Mouse (Mus musculus): ENCODE measurements around the gene Gde1.

The Gde1 gene

DNA sequence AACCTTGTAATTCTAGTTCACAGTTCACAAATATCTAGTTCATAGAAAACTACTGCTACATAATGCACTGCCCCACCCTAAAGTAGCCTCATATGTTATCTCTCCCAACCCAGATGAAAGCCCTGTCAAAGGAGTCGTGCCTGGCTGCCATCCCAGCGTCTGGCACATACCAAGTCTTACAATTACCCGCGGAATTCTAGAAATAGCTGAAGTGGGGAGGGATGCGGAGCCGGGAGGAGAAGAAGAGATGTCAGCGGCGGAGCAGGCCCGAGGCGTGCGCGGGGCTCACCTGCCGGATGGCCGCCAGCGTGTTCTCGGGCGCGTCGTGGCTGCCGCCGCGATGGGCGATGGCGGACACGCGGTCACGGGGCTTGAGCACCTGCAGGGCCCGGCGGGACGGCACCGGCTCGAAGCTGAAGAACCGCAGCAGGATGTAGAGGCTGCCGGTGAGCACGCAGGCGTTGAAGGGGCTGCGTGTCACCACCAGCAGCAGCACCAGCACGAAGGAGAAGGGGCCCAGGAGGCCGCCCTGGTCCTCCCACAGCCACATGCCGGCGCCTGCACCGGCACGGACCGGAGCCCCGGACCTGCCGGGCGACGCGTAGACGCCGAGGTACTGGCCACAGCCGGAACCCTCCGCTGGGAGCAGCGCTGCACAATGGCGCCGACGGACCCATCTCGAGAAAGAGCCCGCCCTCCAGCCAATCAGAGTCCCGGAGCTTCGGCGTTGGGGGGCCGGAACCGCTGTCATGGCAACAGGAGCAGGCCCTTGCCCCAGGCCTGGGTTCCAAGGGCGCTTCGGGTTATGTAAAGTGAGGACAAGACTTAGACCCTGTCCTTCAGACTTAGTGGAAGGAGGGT is at the start of gene Gde1:
Gde1 (minus strand) TSS at position 678 of the 861 bp plus-strand sequence.
- ChIA-PET CTCF (interaction anchor here in 3 of 4 experiments (0.5 to 1.0 kb wide), 3 partner anchors 15 to 112 kb away, joined by 3 to 4 read pairs (median 3); no protein-coding TSS in a partner anchor), POLR2A (interaction anchor here in 3 of 4 experiments (0.5 to 1.3 kb wide), 14 partner anchors 9 to 578 kb away, joined by 3 to 9 read pairs (median 3); partner anchors contain the start of gene Vps35l (in 1 of the 3))

- POLR2A ChIA-PET, result interaction anchor here in 2 of 4 experiments (1.6 to 4.4 kb wide), 3 partner anchors 10 to 241 kb away, joined by 4 to 27 read pairs (median 6); partner anchors contain the start of gene Vps35l (in 2 of the 2)
- CTCF ChIA-PET, result interaction anchor here in 3 of 4 experiments (0.5 to 4.7 kb wide), 5 partner anchors 11 to 229 kb away, joined by 3 to 21 read pairs (median 3); partner anchors contain the start of gene Vps35l (in 2 of the 3)
Measured at GRCm38 (mm10) chr7:118751625-118752024, 46.0 kb upstream of the Gde1 start.

DNA sequence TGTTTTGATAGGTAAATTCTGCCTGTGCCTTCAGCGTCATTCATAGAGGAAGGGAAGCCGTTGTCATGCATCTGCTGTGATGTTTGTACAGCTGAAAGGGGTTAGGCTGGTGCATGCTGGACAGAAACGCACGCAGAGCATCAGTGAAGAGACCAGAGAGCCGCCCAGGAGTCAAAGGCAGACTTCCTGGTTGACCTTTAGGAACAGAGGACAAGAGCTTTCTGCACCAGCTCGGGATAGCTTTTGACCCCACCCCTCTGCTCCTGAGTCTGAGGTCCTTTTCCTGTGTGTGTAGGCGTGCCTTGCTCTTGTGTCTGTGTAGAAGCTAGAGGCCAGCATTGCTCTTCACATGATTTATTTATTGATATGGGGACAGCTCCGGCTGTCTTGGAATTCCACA is 44.1 kb upstream of the Gde1 start:
- POLR2A ChIA-PET, result interaction anchor here (0.6 to 4.4 kb wide), 26 partner anchors 9 to 620 kb away, joined by 3 to 27 read pairs (median 4); partner anchors contain the start of genes Vps35l (in 4 of the 4), Ccp110 (in 2 of the 4), Arl6ip1 (in 1 of the 4) and Gde1 (in 1 of the 4)
- CTCF ChIA-PET, result interaction anchor here in 3 of 4 experiments (0.9 to 4.7 kb wide), 9 partner anchors 9 to 274 kb away, joined by 3 to 21 read pairs (median 5); partner anchors contain the start of gene Vps35l (in 2 of the 3)

DNA sequence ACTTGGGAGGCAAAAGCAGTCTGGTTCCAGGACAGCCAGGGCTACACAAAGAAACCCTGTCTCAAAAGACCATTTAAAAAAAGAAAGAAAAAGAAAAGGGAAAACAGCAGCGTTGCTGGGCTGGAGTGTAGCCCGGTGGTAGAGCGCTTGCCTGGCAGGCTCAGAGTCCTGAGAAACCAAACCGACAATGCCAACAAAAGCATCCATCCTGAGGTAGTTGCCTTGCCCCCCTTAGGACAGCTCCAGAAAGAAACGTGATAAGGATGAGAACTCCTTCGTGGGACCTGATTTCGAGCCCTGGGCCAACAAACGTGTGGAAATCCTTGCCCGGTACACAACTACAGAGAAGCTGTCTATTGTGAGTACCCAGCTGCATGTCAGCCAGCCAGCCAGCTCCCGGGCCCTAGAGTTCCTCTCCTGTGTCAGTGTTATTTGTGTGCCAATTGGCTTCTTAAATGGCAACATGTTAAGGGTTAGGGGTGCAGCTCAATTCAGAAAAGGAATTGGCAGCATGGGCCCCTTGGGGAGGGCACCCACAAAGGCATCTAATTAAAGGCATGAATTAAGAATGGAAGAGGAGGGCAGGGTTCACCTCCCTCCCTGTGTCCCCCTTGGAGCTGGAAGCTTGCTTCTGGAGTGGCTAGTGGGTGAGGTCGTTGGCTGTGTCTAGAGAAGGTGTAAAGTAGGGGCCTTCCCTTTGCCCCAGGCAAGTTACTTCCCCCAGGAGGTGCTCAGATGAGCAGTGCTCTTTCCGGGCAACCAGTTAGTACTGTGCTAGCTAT is 42.5 kb upstream of the Gde1 start:
- ChIA-PET CTCF (interaction anchor here in 3 of 4 experiments (0.5 to 4.7 kb wide), 5 partner anchors 7 to 275 kb away, joined by 3 to 21 read pairs (median 4); partner anchors contain the start of gene Vps35l (in 1 of the 3)), POLR2A (interaction anchor here in 3 of 4 experiments (1.1 to 4.4 kb wide), 5 partner anchors 7 to 246 kb away, joined by 3 to 27 read pairs (median 15); partner anchors contain the start of genes Vps35l (in 2 of the 3), Ccp110 (in 1 of the 3) and Gprc5b (in 1 of the 3))

DNA sequence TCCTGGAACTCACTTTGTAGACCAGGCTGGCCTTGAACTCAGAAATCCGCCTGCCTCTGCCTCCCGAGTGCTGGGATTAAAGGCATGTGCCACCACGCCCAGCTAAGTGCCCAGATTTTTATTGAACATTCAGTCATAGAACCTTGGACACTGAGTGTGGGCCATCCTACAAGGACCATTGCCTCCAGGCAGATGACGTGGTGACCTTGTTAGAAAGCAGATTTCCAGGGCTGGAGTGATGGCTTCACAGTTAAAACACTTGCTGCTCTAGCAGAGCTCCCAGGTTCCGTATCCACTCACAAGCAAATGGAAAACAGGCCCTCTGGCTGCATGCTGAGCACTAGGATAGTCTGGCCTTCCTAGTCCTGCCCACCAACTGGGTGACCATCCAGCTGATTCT is 39.2 kb upstream of the Gde1 start:
- POLR2A ChIA-PET, result interaction anchor here in 2 of 4 experiments (0.6 to 0.9 kb wide), 5 partner anchors 33 to 248 kb away, joined by 3 to 4 read pairs (median 3); partner anchors contain the start of gene Ccp110 (in 1 of the 2)
- CTCF ChIA-PET, result interaction anchor here in 1 of 4 experiments (0.6 kb wide), 1 partner anchor 104 kb away, joined by 4 read pairs; no protein-coding TSS in a partner anchor

DNA sequence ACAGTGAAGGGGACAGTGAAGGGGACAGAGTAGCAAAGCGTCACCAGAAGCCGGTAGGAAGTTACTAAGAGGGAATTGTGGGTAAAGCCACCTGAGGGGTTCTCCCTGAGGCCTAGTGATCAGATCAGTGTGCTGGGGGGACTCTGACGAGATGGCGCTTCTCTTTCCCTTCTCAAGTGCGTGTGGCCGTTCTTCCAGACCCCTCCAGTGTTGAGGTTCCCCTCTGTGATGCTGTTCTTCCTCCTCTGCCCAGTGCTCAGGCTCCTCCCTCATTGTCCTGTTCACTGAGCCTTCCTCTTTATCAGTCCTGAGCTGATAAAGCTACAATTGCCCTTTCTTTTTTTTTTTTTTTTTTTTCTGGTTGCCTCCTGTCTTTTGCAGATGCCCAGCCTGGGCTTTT is 36.7 kb upstream of the Gde1 start:
- ChIA-PET POLR2A (interaction anchor here in 2 of 4 experiments (2.1 to 2.6 kb wide), 2 partner anchors 8 kb away, joined by 17 to 27 read pairs; no protein-coding TSS in a partner anchor), CTCF (no interaction called here)

- ChIA-PET CTCF (interaction anchor here (0.6 to 2.1 kb wide), 45 partner anchors 7 to 1896 kb away, joined by 3 to 24 read pairs (median 4); partner anchors contain the start of genes Gprc5b (in 2 of the 4) and Ccp110 (in 1 of the 4)), POLR2A (interaction anchor here (0.6 to 2.6 kb wide), 73 partner anchors 9 to 612 kb away, joined by 3 to 27 read pairs (median 4); partner anchors contain the start of genes Gprc5b (in 3 of the 4), Arl6ip1 (in 2 of the 4), Ccp110 (in 2 of the 4) and Gde1 (in 1 of the 4))
Measured at GRCm38 (mm10) chr7:118740532-118741338, 35.2 kb upstream of the Gde1 start.

DNA sequence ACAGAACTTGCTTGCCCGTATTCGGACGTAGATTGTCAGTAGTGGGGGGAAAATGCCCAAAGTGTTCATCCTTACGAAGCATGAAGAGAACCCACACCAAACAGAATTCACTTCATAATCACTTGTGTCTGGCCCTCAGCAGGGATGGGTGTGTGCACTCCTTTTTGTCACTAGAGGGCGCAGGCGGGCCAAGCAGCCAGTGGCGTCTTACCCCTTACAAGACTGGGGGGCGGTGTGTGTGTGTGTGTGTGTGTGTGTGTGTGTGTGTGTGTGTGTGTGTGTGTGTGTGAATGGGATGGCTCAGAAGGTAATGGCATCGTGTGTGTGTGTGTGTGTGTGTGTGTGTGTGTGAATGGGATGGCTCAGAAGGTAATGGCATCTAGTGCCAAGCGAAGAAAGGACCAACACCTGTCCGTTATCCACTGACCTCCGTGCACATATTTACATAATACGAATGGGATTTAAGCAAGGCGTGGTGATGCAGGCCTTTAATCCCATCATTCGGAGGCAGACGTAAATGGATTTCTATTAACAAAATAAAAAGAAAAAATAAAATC is 34.5 kb upstream of the Gde1 start, which contains the start of gene Vps35l:
Vps35l (plus strand) TSS at position 252 of the 557 bp plus-strand sequence.
- ChIA-PET CTCF (interaction anchor here (0.6 to 2.1 kb wide), 40 partner anchors 8 to 1896 kb away, joined by 3 to 24 read pairs (median 4); partner anchors contain the start of genes Gprc5b (in 2 of the 4) and Ccp110 (in 1 of the 4)), POLR2A (interaction anchor here (0.6 to 2.6 kb wide), 67 partner anchors 8 to 611 kb away, joined by 3 to 27 read pairs (median 5); partner anchors contain the start of genes Gprc5b (in 3 of the 4), Arl6ip1 (in 2 of the 4), Ccp110 (in 2 of the 4) and Gde1 (in 1 of the 4))

DNA sequence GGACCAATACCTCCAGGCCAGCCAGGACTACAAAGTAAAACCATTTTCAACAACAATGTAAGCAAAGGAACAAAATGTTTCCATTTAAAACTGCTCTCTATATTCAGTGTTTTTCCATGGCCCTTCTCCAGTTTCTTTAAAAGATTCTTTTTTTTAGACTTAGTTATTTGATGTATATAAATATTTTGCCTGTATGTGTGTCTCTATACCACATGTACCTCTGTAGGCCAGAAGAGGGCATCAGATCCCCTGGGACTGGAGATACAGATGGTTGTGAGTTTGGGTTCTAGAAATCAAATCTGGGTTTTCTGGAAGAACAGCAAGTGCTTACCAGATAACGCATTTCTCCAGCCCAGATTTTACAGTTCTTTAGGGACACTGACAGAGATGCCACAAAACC is 33.2 kb upstream of the Gde1 start:
- POLR2A ChIA-PET, result interaction anchor here in 2 of 4 experiments (0.6 to 0.8 kb wide), 2 partner anchors 33 to 286 kb away, joined by 3 to 5 read pairs; no protein-coding TSS in a partner anchor
- CTCF ChIA-PET, result no interaction called here

- POLR2A ChIA-PET, result interaction anchor here (0.6 to 1.1 kb wide), 4 partner anchors 16 to 454 kb away, joined by 3 read pairs; partner anchors contain the start of gene Gde1 (in 1 of the 4)
- CTCF ChIA-PET, result no interaction called here
Measured at GRCm38 (mm10) chr7:118733225-118733624, 27.6 kb upstream of the Gde1 start.

GRCm38 (mm10) chr7:118731781-118732180 is 26.2 kb upstream of the Gde1 start:
- CTCF ChIA-PET, result no interaction called here
- POLR2A ChIA-PET, result interaction anchor here in 2 of 4 experiments (0.8 to 1.1 kb wide), 3 partner anchors 9 to 14 kb away, joined by 3 to 5 read pairs (median 3); partner anchors contain the start of gene Vps35l (in 1 of the 2)

GRCm38 (mm10) chr7:118728846-118729587 is 23.4 kb upstream of the Gde1 start:
- POLR2A ChIA-PET, result interaction anchor here in 2 of 4 experiments (0.6 to 1.7 kb wide), 5 partner anchors 11 to 19 kb away, joined by 3 to 5 read pairs (median 3); partner anchors contain the start of genes Ccp110 (in 1 of the 2) and Vps35l (in 1 of the 2)
- CTCF ChIA-PET, result no interaction called here

DNA sequence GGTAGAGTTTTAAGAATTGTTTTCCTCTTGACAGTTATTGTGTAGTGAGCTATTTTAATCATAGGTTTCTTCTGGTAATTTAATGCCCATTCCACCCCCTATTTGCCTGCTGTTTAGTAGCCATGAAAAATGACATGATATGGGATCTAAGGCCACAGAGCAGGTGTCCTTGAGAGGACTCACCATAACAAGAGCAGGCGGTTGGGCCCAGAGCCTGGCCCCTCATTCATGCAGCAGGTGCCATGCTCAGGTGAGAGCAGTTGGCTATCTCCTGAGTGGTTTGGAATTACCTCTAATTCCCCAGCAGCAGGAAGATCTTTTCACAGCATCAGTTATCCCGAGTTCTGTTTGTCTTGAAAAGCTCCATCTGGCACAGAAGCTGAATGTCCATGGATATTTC is 19.9 kb upstream of the Gde1 start:
- CTCF ChIA-PET, result interaction anchor here in 2 of 4 experiments (0.8 to 1.7 kb wide), 3 partner anchors 12 to 285 kb away, joined by 3 read pairs; no protein-coding TSS in a partner anchor
- POLR2A ChIA-PET, result interaction anchor here in 1 of 4 experiments (0.5 to 1.3 kb wide), 6 partner anchors 9 to 128 kb away, joined by 3 to 4 read pairs (median 3); no protein-coding TSS in a partner anchor

GRCm38 (mm10) chr7:118723927-118724326 is 18.3 kb upstream of the Gde1 start:
- POLR2A ChIA-PET, result interaction anchor here in 2 of 4 experiments (0.7 to 1.3 kb wide), 4 partner anchors 12 to 269 kb away, joined by 3 to 4 read pairs (median 3); partner anchors contain the start of genes Ccp110 (in 1 of the 2) and Gde1 (in 1 of the 2)
- CTCF ChIA-PET, result interaction anchor here in 1 of 4 experiments (0.6 kb wide), 1 partner anchor 315 kb away, joined by 4 read pairs; no protein-coding TSS in a partner anchor

- CTCF ChIA-PET, result no interaction called here
Measured at GRCm38 (mm10) chr7:118718066-118718465, 12.5 kb upstream of the Gde1 start.

More at GRCm38 (mm10) chr7:118718066-118718465, 12.5 kb upstream of the Gde1 start:
- POLR2A ChIA-PET, result interaction anchor here in 2 of 4 experiments (0.6 to 1.0 kb wide), 3 partner anchors 14 to 233 kb away, joined by 3 to 4 read pairs (median 3); no protein-coding TSS in a partner anchor

All from embryonic stem cell, embryonic (primary cell).